Mouse (Mus musculus) hindbrain, embryonic 16.5 days (tissue): ENCODE data around the gene Cdk12. TPM values are rescaled to one million over a fixed set of nuclear protein-coding genes. Genes with fewer than 3 reads are reported as not detected.

Source experiments
- ATAC-seq: fragments of 200-750 bp; cut with Nextera tagmentation; 2 replicates; pipeline ENCODE4 v1.8.0; 2017; ENCODE audit warnings: moderate TSS enrichment, moderate library complexity
- H3K27ac ChIP-seq: fragments of 300-500 bp; sonication (generic); 2 replicates; pipeline ENCODE4 v1.5.1; 2014; ENCODE audit warnings: low read depth, mild to moderate bottlenecking, control low read depth, low read length, moderate library complexity
- H3K27me3 ChIP-seq: fragments of 300-500 bp; sonication (generic); replicated peaks from 2 replicates; pipeline ENCODE4 v1.6.1; 2014; ENCODE audit warnings: low read length; ENCODE audit not compliant: control insufficient read depth, insufficient read depth
- H3K36me3 ChIP-seq: fragments of 300-500 bp; sonication (generic); 2 replicates; pipeline ENCODE4 v1.6.1; 2014; ENCODE audit warnings: mild to moderate bottlenecking, low read length, moderate library complexity, mixed read lengths; ENCODE audit not compliant: control insufficient read depth, insufficient read depth
- H3K4me1 ChIP-seq: fragments of 300-500 bp; sonication (generic); 2 replicates; pipeline ENCODE4 v1.6.1; 2014; ENCODE audit warnings: low read depth, low read length; ENCODE audit not compliant: control insufficient read depth, insufficient read depth
- H3K4me2 ChIP-seq: fragments of 300-500 bp; sonication (generic); 2 replicates; pipeline ENCODE4 v1.6.1; 2014; ENCODE audit warnings: mild to moderate bottlenecking, low read length, control low read depth, moderate library complexity
- H3K4me3 ChIP-seq: fragments of 300-500 bp; sonication (generic); 2 replicates; pipeline ENCODE4 v1.5.1; 2014; ENCODE audit warnings: mild to moderate bottlenecking, low read length, control low read depth, moderate library complexity
- H3K9ac ChIP-seq: fragments of 300-500 bp; sonication (generic); 2 replicates; pipeline ENCODE4 v1.6.1; 2014; ENCODE audit warnings: low read depth, mild to moderate bottlenecking, control low read depth, low read length, moderate library complexity
- H3K9me3 ChIP-seq: fragments of 300-500 bp; sonication (generic); 2 replicates; pipeline ENCODE4 v1.6.1; 2014; ENCODE audit warnings: mild to moderate bottlenecking, low read length, moderate library complexity; ENCODE audit not compliant: control insufficient read depth
- WGBS: fragments of 180-500 bp; shearing (Covaris S2); extraction: QIAGEN DNeasy Blood & Tissue Kit; methylation state at CpG from one replicate; pipeline ENCODE4 v1.1.7; 2014; 5-methylcytosine and 5-hydroxymethylcytosine counted together
- polyA plus RNA-seq: library from polyadenylated mRNA; unstranded; fragments of >200 nt; fragmentation: Nextera tagmentation; extraction: Ambion mirVana; gene quantifications from 2 replicates; pipeline ENCODE4 v1.2.1, GENCODE M21; 2015

The Cdk12 gene
- polyA plus RNA-seq, 1 experiment from 2014 or later: 6.1 TPM

GRCm38 (mm10) chr11:98294188-98295012 is 91.5 kb downstream of the Cdk12 start:
- Histone ChIP-seq H3K36me3 (no peaks in the 10 kb centered on the region), H3K4me2 (peak overlapping the region; percentile 93), H3K27ac (peak overlapping the region; percentile 81), H3K9ac (peak overlapping the region; percentile 86), H3K4me1 (peaks cover 50% of the 10 kb centered on the region), H3K9me3 (no peaks in the 10 kb centered on the region), H3K4me3 (peak overlapping the region; percentile 70), H3K27me3 (peaks cover 3% of the 10 kb centered on the region)
- peak; percentile 84 for ATAC-seq
- under 1% methylated on average over 55 of the region's 58 CpGs for WGBS

GRCm38 (mm10) chr11:98295013-98295585 is 92.2 kb downstream of the Cdk12 start:
- Histone ChIP-seq H3K4me3 (peak overlapping the region; percentile 70), H3K9me3 (no peaks in the 10 kb centered on the region), H3K36me3 (no peaks in the 10 kb centered on the region), H3K27me3 (peaks cover 3% of the 10 kb centered on the region), H3K4me2 (peak overlapping the region; percentile 93), H3K27ac (peak overlapping the region; percentile 81), H3K4me1 (peaks cover 49% of the 10 kb centered on the region), H3K9ac (peak overlapping the region; percentile 86)
- ATAC-seq: no peak
- 2% methylated on average over 9 of the region's 9 CpGs for WGBS

GRCm38 (mm10) chr11:98296277-98296676 is 93.4 kb downstream of the Cdk12 start:
- Histone ChIP-seq H3K9me3 (no peaks in the 10 kb centered on the region), H3K9ac (peak overlapping the region; percentile 22; the same call in 1 of the 2 replicates), H3K4me1 (peaks cover 46% of the 10 kb centered on the region), H3K36me3 (no peaks in the 10 kb centered on the region), H3K27me3 (peaks cover 3% of the 10 kb centered on the region), H3K27ac (no peak overlapping the region; the same call in 1 of the 2 replicates), H3K4me3 (no peak overlapping the region), H3K4me2 (no peak overlapping the region)
- 0 out of 2 replicates have a peak, but pooled peaks have one; percentile 25 for ATAC-seq
- 4% methylated on average over 5 of the region's 5 CpGs for whole genome bisulfite sequencing

- no peak for ATAC-seq
- Histone ChIP-seq H3K4me2 (no peak overlapping the region), H3K27ac (no peak overlapping the region), H3K27me3 (peaks cover 3% of the 10 kb centered on the region), H3K9me3 (no peaks in the 10 kb centered on the region), H3K9ac (0 out of 2 replicates have a peak overlapping the region, but pooled peaks have one; percentile 22), H3K36me3 (no peaks in the 10 kb centered on the region), H3K4me3 (no peak overlapping the region), H3K4me1 (peaks cover 46% of the 10 kb centered on the region)
- 54% methylated on average over 2 of the region's 2 CpGs for WGBS
These were observed 94.1 kb downstream of the Cdk12 start for GRCm38 (mm10) chr11:98296916-98297315.

GRCm38 (mm10) chr11:98297778-98298177 is 94.9 kb downstream of the Cdk12 start:
- H3K27me3 ChIP-seq: peaks cover 3% of the 10 kb centered on the region
- peaks cover 46% of the 10 kb centered on the region for H3K4me1 ChIP-seq
- WGBS: 20% methylated on average over 7 of the region's 7 CpGs
- ATAC-seq: no peak
- H3K36me3 ChIP-seq: no peaks in the 10 kb centered on the region
- H3K9me3 ChIP-seq: no peaks in the 10 kb centered on the region
- H3K27ac ChIP-seq: no peak overlapping the region
- no peak overlapping the region for H3K4me2 ChIP-seq
- H3K4me3 ChIP-seq: no peak overlapping the region
- peak overlapping the region; percentile 35 for H3K9ac ChIP-seq

- no peaks in the 10 kb centered on the region for H3K36me3 ChIP-seq
- no peak overlapping the region for H3K9ac ChIP-seq
- H3K4me1 ChIP-seq: peaks cover 41% of the 10 kb centered on the region
- peak overlapping the region; percentile 23; the same call in 1 of the 2 replicates for H3K27ac ChIP-seq
- no peak overlapping the region for H3K4me3 ChIP-seq
- 7% methylated on average over 10 of the region's 10 CpGs for WGBS
- H3K27me3 ChIP-seq: peaks cover 3% of the 10 kb centered on the region
- H3K4me2 ChIP-seq: no peak overlapping the region
- no peaks in the 10 kb centered on the region for H3K9me3 ChIP-seq
- ATAC-seq: no peak
These were observed 95.8 kb downstream of the Cdk12 start for GRCm38 (mm10) chr11:98298484-98299205.

GRCm38 (mm10) chr11:98313790-98314323 is 111.0 kb downstream of the Cdk12 start:
- peak overlapping the region; percentile 13; the same call in 1 of the 2 replicates for H3K4me3 ChIP-seq
- under 1% methylated on average over 26 of the region's 26 CpGs for WGBS
- H3K27ac ChIP-seq: no peak overlapping the region
- H3K4me2 ChIP-seq: peak overlapping the region; percentile 47
- ATAC-seq: no peak
- H3K9me3 ChIP-seq: no peaks in the 10 kb centered on the region
- peak overlapping the region; percentile 1; the same call in 1 of the 2 replicates for H3K9ac ChIP-seq
- H3K36me3 ChIP-seq: no peaks in the 10 kb centered on the region
- H3K27me3 ChIP-seq: peaks cover 36% of the 10 kb centered on the region
- H3K4me1 ChIP-seq: peaks cover 13% of the 10 kb centered on the region

- H3K9ac ChIP-seq: no peak overlapping the region
- 2% methylated on average over 7 of the region's 7 CpGs for WGBS
- no peak overlapping the region for H3K4me2 ChIP-seq
- ATAC-seq: no peak
- H3K36me3 ChIP-seq: no peaks in the 10 kb centered on the region
- no peak overlapping the region for H3K4me3 ChIP-seq
- no peak overlapping the region for H3K27ac ChIP-seq
- peaks cover 46% of the 10 kb centered on the region for H3K27me3 ChIP-seq
- no peaks in the 10 kb centered on the region for H3K9me3 ChIP-seq
- peaks cover 15% of the 10 kb centered on the region for H3K4me1 ChIP-seq
These were observed 114.6 kb downstream of the Cdk12 start for GRCm38 (mm10) chr11:98317479-98317878.
